Mouse (Mus musculus) urinary bladder, postnatal 25 days (tissue): ENCODE measurements at regions not wholly inside any gene's neighbourhood (a gene's known extent, or its start where the extent isn't known, plus 50 kb on each side); places are given as distances from the start of the nearest gene placed in this dataset.

Experiments
- DNase-seq: peaks from one replicate; pipeline ENCODE4 v3.0.0; 2022; ENCODE audit warnings: low spot score

DNA sequence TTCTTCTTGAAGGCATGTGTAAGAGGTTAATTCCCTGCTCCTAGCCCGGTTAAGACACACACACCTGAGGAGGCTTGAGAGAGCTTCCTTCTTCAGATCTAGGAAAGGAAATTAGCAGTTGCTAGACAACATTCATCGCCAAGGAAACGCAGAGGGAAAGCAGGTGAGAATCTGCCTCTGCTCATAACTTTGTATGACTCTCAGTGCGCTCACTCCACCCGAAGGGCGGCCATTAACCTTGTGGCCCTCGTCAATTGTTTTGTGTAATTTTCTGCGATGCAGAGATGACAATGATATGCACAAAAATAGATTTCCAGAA, 105.3 kb upstream of the Sgk1 start:
- DNase-seq, result no peak

DNA sequence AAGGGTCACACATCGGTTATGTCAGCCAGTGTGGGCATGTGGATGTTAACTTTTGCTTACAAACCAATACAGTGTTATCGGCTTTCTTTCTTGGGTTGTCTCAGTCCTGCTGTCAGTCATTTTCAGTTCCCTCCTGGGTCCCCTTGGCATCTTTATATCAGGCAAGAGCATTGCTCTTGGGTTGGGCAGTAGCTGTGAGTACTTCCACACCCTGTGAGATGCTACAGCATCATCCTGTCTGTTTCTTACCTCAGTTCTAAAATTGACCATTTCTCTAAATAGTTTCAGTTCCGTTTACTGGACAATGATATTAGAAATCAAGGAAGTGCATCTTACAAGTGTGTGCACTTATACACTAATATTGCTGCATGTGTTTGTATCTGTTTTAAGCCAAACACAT, 104.9 kb upstream of the Sgk1 start:
- DNase-seq, result no peak

DNA sequence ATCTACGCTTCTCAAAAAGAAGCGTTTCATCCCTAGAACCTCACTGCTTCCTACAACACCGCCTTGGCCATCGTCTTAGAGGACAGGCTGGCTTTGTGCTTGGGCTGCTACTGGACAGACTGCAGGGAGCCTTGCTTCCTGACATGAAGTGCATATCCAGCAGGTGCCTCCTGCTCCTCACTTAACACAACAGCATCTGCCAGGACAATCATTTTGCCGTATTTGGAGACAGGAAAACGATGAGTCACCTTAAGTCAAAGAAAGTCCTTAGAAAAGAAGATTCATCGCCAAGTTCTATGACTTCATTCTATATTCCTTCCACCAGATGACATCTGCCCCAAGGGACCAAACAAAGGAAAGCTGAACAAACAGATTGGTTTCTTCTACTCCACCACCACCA, 98.5 kb upstream of the Sgk1 start:
- no peak for DNase-seq

DNA sequence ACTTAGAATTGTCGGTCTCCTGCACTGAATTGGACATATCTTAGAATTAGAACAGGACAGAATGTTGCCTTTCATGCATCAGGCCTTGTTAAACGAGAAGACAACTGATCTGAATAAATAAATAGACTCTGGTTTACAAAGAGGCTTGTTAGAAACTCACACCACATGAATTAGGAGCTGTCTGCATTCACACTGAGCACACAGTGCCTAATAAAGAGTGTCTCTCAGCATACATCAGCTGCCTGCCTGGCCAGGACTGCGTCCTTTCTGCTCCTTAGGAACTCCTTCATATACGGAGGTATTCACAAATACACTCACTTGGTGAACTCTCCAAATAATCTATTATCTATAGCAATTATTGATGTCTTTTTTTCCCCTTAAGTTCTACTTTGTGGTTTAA, 96.9 kb upstream of the Sgk1 start:
- no peak for DNase-seq

DNA sequence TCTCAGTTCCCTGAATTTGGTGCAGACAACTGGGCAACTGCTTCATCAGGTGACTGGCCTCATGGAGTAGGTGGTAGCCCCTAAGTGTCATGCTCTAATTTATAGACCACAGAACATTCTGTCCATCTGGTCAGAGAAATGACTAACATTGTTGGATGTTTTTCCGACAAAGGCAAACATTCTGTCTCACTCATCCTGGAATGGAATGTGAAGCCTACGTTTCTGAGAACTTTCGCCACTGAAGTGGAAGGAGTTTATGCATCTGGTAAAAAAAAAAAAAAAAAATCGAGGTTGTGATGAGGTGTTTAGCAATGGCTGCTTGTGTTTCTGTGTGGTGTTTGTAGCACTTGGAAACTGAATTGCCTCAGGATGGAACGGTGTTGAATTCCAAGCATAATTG, 96.2 kb upstream of the Sgk1 start:
- no peak for DNase-seq

DNA sequence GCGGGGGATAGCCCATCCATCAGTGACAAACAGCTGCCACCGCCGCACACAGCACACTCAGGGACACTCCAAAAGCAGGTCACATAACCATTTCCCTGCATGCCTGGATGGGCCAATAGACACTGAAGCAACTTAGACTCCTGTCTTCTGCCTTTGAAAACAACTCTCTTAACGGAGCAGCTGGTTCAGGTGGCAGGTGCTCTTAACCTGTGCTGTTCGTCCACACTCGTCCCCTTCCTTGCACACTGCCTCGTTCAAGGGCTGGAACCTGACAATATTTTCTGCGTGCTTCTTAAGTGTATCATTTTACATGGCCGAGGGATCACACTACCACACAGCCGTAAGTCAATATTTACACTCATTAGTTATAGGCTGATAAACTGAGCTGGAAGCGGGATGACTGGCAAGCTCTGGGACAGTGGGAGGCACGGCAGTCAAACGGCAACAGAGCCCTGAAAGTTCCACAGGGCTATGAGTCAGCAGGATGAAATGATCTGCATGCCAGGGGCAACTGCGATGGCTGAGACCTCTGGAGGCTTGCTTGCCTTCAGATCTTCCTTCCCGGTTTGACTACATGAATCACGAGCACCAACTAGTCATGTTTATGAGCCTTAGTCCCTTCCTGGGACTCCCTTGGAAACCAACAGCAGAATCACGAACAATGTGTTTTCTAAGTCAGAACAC, 92.0 kb upstream of the Sgk1 start:
- DNase-seq, result peak; percentile 25

DNA sequence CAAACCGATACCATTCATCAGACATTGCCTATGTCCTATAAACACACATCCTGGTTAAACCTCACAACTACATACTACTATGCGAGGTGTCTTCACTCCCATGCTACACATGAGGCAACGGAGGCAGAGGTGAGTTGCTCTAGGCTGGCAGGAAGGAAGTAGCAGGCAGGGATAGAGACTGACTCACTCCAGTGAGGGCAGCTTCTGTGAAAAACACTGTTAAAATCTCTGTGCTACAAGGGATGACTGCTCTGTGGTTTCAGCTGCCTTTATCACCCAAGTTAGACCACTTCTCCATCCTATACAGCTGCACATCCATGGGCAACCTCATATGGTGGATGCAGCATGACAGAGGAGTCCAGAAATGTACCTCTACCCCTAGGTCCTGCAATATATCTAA, 91.0 kb upstream of the Sgk1 start:
- no peak for DNase-seq

DNA sequence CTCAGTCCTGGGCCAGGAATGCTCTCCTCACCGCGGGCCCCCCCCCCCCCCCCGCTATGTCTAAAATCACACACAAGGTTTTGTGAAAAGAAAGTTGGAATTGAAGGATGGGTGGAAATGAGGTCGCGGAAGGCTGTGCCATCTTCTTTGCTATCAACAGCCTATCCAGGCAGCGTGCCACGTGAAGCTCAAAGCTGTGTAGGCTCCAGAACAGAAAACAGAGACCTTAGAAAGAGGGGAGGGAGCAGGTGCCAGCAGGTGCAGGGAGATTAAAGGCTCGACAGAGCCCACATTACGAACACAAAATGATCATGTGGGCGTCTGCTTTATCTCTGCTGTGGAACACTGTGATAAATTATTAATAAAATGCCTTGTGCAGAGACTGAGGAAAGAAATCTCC, 89.6 kb upstream of the Sgk1 start:
- DNase-seq, result no peak

DNA sequence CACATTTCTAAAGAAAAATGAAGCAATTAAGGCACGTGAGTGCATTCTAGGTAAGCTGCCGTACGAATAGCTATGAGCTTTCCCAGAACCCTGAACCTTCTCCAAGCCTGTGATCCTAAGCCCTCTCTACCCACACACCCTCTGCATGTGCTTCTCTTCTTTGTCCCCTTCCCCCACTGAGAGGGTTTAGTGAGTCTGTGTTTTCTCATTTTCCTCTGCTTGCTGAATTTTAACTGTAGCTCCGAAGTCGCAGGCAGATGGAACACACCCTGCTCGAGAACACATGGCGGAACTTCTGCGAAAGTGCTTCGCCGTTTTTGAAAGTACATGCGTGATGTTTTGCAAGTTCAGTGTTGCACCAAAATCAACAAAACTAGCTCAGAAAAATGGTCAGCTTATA, 88.3 kb upstream of the Sgk1 start:
- no peak for DNase-seq

DNA sequence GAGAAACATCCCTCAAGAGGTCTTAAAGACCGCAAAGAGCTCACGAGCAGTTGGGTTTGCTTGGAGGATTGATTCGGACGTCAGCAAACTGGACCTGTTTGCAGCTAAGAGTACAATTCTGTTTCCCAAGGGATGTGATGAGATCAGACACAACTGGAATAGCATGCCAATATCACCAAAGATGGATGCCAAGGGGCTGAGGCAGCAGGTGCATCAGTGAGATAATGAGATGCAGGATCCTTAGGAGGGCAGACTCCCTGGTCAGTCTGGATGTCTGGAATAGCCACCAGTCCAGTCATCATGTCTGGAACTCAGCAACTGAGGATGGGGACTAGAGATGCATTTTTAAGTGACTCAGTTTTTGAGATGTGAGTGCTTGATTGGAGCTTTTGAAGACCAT, 85.6 kb upstream of the Sgk1 start:
- DNase-seq, result no peak

DNA sequence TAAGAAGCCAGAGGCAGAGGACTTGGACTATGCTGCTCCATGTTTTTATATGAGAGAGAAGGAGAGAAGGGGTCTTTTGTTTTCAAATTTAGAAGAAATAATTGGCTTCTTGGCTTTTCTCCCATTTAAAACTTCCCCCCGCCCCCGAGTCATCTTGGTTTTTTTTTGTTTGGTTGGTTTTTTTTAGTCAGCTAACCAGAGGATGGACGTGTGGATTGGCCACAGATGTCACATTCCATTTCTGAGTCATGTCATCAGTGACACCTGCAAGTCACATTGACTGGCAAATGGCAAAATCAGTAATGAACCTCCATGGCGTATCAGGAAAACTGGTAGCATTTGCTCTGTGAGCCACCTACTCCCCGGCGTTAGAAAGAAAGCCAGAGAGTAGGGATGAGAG, 83.9 kb upstream of the Sgk1 start:
- DNase-seq, result no peak

DNA sequence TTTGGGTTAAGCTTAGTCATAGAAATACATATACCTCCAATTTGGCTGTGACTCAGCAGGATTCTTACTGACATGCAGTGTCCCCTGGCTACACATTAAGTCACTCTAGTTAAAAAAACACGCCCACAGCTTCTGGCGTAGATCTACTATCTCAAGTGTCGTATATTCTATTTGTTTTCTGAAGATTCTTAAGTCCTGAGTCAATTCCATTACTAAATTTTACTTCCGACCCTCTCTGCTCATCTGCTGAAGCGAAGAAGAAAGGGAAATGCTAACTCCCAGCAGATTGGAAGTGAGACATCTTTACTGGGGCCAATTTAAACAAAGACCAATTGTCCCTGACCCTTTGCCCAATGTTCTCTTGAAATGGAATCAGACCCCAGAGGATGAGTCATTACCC, 80.4 kb upstream of the Sgk1 start:
- DNase-seq, result no peak

DNA sequence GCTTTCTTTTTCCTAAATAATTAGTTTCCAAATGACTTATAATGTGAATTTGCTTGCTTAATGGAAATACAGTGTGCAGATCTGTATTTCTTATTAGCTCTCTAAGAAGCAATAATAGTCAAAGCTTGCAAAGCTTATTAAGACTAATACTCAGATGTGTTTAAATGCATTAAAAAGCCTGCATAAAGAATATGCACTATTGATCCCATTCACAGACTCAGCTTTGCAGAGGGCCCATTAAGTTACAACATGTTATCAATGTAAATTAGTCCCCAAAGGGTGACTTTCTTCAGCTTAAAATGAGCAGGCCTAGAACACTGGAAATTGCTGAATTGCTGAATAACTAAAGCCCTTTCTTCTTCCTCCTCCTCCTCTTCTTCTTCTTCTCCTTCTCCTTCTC, 78.8 kb upstream of the Sgk1 start:
- no peak for DNase-seq

DNA sequence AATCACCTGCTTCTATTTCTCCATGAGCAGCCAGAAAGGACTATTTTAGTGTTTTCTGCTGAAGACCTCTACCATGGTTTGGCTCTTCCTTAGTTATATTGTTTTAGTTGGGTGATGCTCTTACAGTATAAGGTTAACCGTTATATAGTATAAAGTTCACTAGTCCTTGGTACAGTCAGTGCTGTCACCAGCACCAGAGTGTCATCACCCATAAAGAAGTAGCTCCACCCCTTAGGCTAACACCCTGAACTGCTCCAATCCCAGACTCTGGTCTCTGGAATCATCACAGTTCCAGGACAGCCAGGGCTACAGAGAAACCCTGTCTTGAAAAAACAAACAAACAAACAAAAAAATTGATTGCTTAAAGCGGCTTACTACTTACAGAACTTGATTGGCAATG, 77.2 kb upstream of the Sgk1 start:
- no peak for DNase-seq

DNA sequence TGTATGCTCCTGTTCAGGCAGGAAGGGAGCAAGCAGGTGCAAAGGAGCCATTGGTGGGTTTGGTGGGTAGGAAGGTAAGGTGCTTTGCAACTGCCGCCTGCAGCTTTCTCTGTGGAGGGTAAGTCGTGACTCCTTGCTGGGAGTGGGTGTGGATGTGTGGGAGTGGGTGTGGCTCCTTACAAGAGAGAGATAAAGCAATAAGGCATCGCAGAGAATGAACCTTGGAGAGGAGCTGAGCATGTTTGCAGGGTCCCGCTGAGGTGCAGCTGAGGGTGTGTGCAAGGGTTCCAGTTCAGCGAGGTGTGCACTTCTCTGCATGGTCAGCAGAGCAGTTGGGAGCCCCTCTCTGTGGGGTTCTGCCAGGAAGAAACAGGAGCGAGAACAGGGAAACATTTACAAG, 76.4 kb upstream of the Sgk1 start:
- no peak for DNase-seq

DNA sequence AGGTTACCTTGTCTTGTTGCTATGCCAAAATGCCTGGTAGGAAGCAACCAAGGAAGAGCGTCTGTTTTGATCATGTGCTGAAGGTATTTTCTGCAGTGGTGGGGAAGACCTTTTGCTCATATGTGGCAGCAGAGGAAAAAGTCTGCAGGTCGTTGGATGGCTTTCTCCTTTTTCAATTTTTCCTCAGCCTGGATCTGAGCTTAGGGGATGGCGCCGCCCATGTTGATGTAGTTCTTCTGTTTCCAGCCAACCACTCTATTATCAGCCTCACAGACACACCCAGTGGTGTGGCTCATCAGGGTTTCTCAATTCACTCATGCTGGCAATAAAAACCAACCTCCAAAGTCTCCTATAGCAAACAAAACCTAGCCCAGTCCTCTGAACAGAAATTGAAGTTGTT, 75.3 kb upstream of the Sgk1 start:
- DNase-seq, result no peak

DNA sequence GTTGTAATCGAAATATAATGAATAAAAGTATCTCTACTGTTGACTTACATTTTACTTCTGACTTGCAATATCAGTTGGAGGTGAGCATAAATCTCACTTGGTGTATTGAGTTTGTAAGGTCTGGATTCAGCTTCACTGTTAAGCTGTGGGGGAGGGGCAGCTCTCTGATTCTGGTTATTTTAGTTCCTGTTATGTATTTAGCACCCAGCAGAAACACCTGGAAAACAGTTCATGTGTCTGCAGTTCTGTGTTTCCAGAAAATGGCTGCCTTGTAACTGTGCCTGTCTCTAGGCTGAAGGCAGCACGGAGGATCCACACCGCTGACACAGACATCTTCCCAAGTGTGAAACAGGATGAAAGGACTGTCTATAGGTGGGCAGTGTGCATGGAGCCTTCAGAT, 62.3 kb upstream of the Sgk1 start:
- no peak for DNase-seq

DNA sequence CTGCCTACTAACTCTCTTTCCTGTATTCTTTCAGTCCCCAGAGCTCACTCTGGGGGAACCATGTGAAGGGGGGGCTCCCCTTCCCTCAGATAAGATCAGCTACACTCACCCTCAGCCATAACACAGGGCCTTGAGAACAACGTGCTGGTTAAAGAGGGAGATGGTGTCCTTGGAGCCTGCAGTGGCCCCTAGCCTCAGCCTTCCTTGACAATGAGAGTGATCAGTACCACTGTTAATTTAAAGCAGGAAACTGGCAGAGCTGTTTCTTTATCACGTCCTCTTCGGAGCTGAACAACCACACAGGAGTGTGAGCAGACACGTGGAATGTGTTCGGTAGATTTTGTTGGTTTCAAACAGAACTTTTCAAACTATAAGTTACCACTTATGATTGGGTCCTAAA, 60.6 kb upstream of the Sgk1 start:
- no peak for DNase-seq

DNA sequence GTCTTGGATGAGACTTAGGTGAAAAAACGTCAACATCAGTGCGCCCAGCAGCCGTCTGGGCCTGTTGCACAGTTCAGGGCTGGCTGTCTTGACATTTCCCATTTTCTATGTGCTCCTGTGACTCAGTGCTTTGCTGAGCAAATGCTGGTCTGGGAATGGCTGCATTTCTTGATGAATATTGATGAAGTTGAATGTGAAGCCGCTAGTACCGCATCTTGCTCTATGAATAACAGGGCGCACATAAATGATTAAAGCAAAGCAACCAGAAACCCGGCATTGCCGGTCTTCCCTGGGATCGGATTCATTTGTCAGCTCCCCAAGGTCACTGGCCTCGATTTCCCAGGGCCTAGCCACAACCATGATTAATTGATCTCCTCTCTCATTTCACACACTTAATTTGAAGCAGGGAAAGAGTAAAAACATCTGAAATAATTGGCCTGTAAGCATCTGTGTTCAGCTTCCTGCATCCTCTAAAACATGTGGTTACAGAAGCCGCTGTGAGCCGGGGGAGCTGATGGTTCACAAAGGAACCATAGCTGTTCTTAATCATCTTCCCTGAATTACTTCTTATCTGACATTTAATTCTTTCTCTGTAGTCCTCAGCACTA, 57.5 kb upstream of the Sgk1 start:
- no peak for DNase-seq

DNA sequence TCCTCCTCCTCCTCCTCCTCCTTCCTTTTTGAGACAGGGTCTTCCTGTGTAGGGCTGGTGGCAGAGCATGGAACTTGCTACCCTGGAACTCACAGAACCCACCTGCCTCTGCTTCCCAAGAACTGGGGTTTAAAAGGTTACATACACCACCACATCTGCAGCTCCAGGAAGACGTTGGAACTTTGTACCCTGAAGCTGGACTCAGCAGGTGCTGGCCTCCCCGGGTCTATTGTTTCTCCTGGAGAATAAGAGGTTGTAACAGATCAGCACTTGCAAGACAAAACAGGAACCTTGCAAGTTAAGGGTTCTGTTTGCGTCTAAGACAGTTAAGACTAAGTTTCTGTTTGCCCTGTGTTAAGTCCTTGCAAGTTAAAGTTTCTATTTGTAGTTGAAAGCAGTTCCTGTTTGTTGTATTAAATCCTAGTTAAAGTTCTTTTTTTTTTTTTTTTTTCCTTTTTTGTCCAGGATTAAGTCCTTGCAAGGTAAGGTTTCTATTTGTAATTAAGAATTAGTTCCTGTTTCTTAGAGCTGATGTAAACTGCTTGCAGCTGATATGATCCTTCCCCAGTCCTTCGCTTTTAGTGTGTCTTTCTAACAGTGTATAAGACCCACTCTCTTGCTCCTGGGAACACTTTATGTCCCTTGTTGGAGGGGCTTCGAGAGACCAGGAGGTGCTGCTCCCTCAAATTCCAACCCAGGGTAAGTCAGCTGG, 55.0 kb upstream of the Sgk1 start:
- DNase-seq, result no peak

DNA sequence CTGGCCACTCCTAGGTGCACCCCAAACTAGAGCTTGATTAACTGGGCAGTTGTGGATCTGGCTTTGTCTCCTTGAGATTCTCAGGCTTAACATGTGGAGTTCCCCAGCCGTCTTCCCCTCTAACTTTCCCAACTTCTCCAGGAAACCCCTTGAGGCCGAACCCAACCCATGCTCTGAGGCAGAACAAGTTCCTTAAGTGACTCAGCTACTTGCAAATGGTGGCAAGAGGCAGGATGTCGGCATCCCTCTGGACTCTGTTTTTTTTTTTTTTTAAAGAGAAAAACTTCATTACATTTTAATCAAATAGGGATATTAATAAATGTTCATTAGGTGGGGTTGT, 54.5 kb upstream of the Sgk1 start:
- DNase-seq, result no peak

DNA sequence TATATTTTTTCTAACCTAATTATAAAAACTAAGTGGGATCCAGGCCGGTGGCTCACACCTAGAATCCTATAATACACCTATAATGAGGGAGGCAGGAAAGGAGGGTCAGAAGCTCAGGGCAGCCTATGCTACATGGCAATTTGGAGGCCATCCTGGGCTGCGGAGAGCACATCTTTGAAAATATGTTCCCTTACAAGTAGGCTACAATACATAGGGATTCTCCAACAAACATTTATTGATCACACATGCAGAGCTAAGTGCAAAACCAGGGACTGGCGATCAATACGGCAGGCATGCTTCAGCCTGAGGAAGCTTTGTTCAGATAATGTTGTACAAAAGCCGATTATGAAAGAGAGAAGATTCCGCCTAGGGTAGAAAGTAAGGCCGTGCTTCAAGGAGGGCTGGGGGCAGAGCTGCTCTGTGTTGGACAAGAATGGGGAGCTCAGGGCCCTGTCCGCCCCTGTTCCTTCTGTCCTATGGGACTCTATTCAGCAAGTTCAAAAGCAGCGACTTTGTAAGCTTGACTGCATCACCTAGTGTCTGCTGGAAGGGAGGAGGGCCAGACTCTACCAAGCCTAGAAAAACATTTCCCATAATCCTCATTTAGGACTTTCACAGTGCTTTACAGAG, 53.4 kb upstream of the Sgk1 start:
- no peak for DNase-seq

DNA sequence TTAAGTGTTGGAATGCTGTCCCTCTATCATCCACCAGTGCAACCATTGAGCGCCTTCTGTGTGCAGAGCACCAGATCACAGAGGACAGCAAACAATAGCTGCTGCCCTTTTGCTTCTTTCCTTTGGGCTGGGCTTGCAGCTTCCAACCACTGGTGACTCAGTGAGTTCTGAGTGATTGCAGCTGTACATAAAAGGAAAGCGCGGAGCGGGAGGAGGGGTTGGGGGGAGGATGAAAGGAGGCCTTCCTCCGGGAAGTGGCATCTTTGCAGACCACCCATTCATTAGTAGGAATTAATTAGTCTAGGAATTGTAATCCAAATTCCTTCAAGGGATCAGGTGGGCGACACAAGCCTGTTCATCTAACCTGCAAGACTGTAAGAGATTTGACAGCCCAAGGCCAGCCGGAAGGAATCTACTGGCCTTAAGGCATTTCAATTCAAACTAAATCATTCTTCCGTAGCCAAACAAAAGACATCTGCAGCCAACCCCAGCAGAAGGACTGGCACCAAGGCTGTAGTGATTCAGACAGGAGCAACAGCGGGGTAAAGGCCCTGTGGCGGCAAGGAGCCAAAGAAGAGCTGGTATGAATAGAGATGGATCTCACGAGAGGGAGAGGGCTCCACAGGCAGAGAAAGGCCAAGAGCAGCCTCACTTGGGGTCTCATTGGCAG, 52.8 kb upstream of the Sgk1 start:
- no peak for DNase-seq
